Mouse (Mus musculus) intestine, embryonic 14.5 days (tissue): ENCODE results near the gene Btbd11. TPM values are rescaled to one million over a fixed set of nuclear protein-coding genes. Genes with fewer than 3 reads are reported as not detected.

ENCODE experiments used
- ATAC-seq: fragments of 200-750 bp; cut with Nextera tagmentation; replicated peaks from 2 replicates; pipeline ENCODE4 v1.8.0; 2017; ENCODE audit warnings: low read depth, moderate number of reproducible peaks, moderate TSS enrichment, moderate library complexity; ENCODE audit not compliant: low FRiP score, low TSS enrichment
- DNase-seq: peaks from one replicate; pipeline ENCODE4 v3.0.0-alpha.2; 2018; ENCODE audit warnings: low spot score
- H3K27ac ChIP-seq: fragments of 300-500 bp; sonication (generic); 2 replicates; pipeline ENCODE4 v1.5.1; 2014; ENCODE audit warnings: low read depth, mild to moderate bottlenecking, control low read depth
- H3K27me3 ChIP-seq: fragments of 300-500 bp; sonication (generic); replicated peaks from 2 replicates; pipeline ENCODE4 v1.6.1; 2014; ENCODE audit warnings: low read length, control low read depth; ENCODE audit not compliant: control insufficient read depth, insufficient read depth
- H3K36me3 ChIP-seq: fragments of 300-500 bp; sonication (generic); 2 replicates; pipeline ENCODE4 v1.6.1; 2014; ENCODE audit warnings: low read length, control low read depth; ENCODE audit not compliant: control insufficient read depth, insufficient read depth
- H3K4me1 ChIP-seq: fragments of 300-500 bp; sonication (generic); replicated peaks from 2 replicates; pipeline ENCODE4 v1.6.1; 2014; ENCODE audit warnings: low read length, control low read depth, mixed read lengths; ENCODE audit not compliant: control insufficient read depth, insufficient read depth
- H3K4me2 ChIP-seq: fragments of 300-500 bp; sonication (generic); 2 replicates; pipeline ENCODE4 v1.6.1; 2014; ENCODE audit warnings: low read length
- H3K4me3 ChIP-seq: fragments of 300-500 bp; sonication (generic); 2 replicates; pipeline ENCODE4 v1.5.1; 2014; ENCODE audit warnings: low read depth, low read length, control low read depth, mixed read lengths
- H3K9ac ChIP-seq: fragments of 300-500 bp; sonication (generic); 2 replicates; pipeline ENCODE4 v1.6.1; 2014; ENCODE audit warnings: mild to moderate bottlenecking, low read length
- H3K9me3 ChIP-seq: fragments of 300-500 bp; sonication (generic); 2 replicates; pipeline ENCODE4 v1.6.1; 2016; ENCODE audit warnings: low read length, control low read depth; ENCODE audit not compliant: control insufficient read depth
- WGBS: fragments of 180-500 bp; shearing (Covaris S2); extraction: QIAGEN DNeasy Blood & Tissue Kit; methylation state at CpG from one replicate; pipeline ENCODE4 v1.1.7; 2014; 5-methylcytosine and 5-hydroxymethylcytosine counted together
- polyA plus RNA-seq: library from polyadenylated mRNA; unstranded; fragments of >200 nt; fragmentation: Nextera tagmentation; extraction: Ambion mirVana; gene quantifications from 2 replicates; pipeline ENCODE4 v1.2.1, GENCODE M21; 2014

Btbd11 gene
- 1.7 and 2.0 TPM in 2 replicates for polyA plus RNA-seq

DNA sequence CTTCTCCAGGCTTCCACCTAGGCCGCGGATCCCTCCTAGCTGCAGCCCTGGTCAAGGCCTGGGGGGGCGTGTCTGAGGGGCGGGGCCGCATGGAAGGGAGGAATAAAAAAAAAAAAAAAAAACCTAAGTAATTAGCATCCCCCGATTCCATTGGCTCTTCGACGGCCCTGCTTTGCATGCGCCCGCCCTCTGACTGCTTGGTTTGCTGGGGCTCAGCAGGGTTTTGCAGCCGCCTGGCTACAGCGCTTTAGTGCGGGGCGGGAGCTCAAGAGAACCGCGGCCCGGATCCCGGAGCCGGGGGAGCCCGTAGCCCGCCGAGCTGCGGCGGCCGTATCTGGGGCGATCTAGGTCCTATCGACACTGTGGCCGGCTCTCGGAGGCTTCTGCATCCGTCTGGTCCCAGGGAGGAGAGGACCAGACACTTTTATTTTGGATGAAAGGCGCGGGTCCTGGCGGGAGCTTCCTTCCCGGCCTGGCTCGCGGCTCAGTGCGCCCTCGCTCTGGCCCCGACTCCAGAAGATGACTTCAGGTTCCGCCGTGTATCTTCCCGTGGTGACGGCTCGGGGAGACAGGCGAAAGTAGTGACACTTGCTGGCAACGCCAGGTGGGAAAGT is at the start of gene Btbd11:
Btbd11 (plus strand) TSS at position 210 of the 614 bp plus-strand sequence.
- H3K27ac ChIP-seq, result peak within 1 kb of the TSS; percentile 24; the same call in 1 of the 2 replicates
- DNase-seq (peak; percentile 88), ATAC-seq (peak; percentile 96)
- WGBS, result under 1% methylated on average over 46 of the region's 46 CpGs
- H3K27me3 ChIP-seq, result peaks cover 7% of the 10 kb centered on the region; the same call in 1 of the 2 replicates
- H3K4me1 ChIP-seq, result peaks cover 18% of the 10 kb centered on the region; the same call in 1 of the 2 replicates
- H3K9me3 ChIP-seq, result no peaks in the 10 kb centered on the region
- H3K4me3 ChIP-seq, result peak within 1 kb of the TSS; percentile 53
- no peaks in the 10 kb centered on the region for H3K36me3 ChIP-seq
- H3K4me2 ChIP-seq, result peak within 1 kb of the TSS; percentile 100
- H3K9ac ChIP-seq, result peak within 1 kb of the TSS; percentile 37

DNA sequence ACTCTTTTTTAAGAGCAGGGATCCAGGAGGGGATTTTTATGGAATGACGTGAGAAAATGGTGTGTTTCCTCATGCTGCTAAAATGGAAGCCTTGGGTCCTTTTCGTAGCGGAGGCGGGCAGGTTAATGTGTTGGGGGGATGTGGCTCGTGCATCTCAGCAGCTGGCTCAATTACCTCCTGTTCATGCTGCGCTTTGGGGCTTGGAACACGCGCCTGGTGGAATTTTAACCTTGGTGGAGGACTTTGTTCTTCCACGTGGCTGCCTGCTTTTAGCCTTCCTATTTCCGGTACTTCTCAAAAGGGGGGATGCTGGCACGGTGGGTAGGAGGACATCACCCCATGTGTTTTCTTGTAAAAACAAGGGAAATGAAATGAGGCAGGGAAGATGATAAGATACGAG is 47.9 kb upstream of the Btbd11 start:
- DNase-seq, result no peak
- H3K4me2 ChIP-seq, result no peak overlapping the region
- no peaks in the 10 kb centered on the region for H3K27me3 ChIP-seq
- no peak for ATAC-seq
- H3K9me3 ChIP-seq, result peaks cover 4% of the 10 kb centered on the region; the same call in 1 of the 2 replicates
- H3K36me3 ChIP-seq, result no peaks in the 10 kb centered on the region
- 74% methylated on average over 12 of the region's 12 CpGs for WGBS
- H3K4me3 ChIP-seq, result no peak overlapping the region
- H3K4me1 ChIP-seq, result no peaks in the 10 kb centered on the region
- no peak overlapping the region for H3K9ac ChIP-seq
- H3K27ac ChIP-seq, result no peak overlapping the region

GRCm38 (mm10) chr10:85341867-85342266 is 44.7 kb upstream of the Btbd11 start:
- H3K9me3 ChIP-seq, result peaks cover 4% of the 10 kb centered on the region; the same call in 1 of the 2 replicates
- ATAC-seq (no peak), DNase-seq (no peak)
- H3K4me2 ChIP-seq, result no peak overlapping the region
- no peak overlapping the region for H3K27ac ChIP-seq
- no peaks in the 10 kb centered on the region for H3K4me1 ChIP-seq
- no peaks in the 10 kb centered on the region for H3K27me3 ChIP-seq
- H3K9ac ChIP-seq, result no peak overlapping the region
- WGBS, result 86% methylated on average over 1 of the region's 1 CpGs
- no peaks in the 10 kb centered on the region for H3K36me3 ChIP-seq
- no peak overlapping the region for H3K4me3 ChIP-seq

DNA sequence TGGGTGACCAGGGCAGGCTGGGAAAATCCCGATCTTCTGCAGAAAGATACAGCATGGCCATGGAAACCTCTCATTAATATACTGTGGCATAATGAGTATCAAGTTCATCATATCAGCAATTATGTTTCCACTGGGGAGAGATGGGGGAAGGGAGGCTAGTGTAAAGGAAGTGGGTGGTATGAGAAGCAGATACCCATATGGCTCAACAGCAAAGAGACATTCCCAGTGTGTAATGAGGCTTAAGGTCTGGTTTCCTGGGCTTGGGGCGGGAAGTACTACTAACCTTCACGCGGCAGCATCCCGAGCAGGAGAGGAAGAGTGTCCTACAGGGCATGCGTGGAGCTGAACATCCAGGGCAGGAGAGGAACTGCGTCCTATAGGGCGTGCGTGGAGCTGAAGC is 39.4 kb upstream of the Btbd11 start:
- no peak overlapping the region for H3K4me3 ChIP-seq

DNA sequence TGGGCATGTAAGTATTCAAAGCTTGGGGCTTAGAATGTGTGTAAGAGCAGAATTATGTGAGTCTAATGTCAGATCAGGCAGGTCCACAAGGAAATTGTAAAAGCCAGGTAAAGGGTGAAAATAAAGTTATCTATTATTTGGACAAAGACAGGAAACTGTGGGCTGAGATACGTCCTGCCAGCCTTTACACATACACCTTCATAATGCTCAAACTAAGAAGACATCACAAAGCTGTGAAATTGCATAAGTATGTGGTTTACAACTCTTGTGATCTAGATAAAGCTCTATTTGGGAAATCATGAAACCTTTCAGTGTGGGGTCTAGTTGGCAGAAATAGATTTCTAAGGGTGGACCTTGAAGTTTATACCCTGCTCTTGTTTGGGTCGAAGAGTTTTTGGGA is 34.1 kb upstream of the Btbd11 start:
- H3K9ac ChIP-seq, result no peak overlapping the region
- no peaks in the 10 kb centered on the region for H3K36me3 ChIP-seq
- 59% methylated on average over 2 of the region's 2 CpGs for WGBS
- H3K27me3 ChIP-seq, result no peaks in the 10 kb centered on the region
- no peak overlapping the region for H3K4me2 ChIP-seq
- H3K9me3 ChIP-seq, result no peaks in the 10 kb centered on the region
- H3K4me1 ChIP-seq, result no peaks in the 10 kb centered on the region
- H3K4me3 ChIP-seq, result no peak overlapping the region
- DNase-seq (no peak), ATAC-seq (no peak)
- H3K27ac ChIP-seq, result no peak overlapping the region

More for the DNA sequence above, 39.4 kb upstream of the Btbd11 start:
- Histone ChIP-seq H3K36me3 (no peaks in the 10 kb centered on the region), H3K27ac (no peak overlapping the region), H3K27me3 (no peaks in the 10 kb centered on the region), H3K9ac (no peak overlapping the region), H3K4me1 (no peaks in the 10 kb centered on the region), H3K4me2 (no peak overlapping the region), H3K9me3 (no peaks in the 10 kb centered on the region)
- ATAC-seq, result no peak
- WGBS, result 85% methylated on average over 9 of the region's 9 CpGs
- no peak for DNase-seq

DNA sequence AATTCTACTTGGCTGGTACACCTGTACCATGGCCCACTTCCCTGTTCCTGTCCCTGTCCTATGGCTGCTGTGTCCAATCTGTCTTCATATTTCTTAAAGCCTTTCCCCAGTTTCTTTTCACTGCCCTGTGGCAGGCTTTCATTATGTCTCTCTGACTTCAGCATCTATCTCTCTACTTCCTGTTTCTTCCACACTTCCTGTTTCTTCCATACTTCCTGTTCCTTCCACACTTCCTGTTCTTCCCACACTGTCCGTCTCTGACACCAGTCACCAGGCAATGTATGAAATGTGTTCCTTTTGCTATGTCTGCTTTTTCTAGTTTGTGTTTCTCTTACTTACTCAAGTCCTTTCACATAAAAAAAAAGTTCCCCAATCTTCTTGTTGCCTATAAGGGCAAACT is 32.3 kb upstream of the Btbd11 start:
- Histone ChIP-seq H3K27me3 (no peaks in the 10 kb centered on the region), H3K4me1 (no peaks in the 10 kb centered on the region), H3K36me3 (no peaks in the 10 kb centered on the region), H3K4me3 (no peak overlapping the region), H3K27ac (no peak overlapping the region), H3K9ac (no peak overlapping the region), H3K9me3 (no peaks in the 10 kb centered on the region), H3K4me2 (no peak overlapping the region)
- DNase-seq (no peak), ATAC-seq (no peak)
- 76% methylated on average over 1 of the region's 1 CpGs for WGBS

- WGBS, result 87% methylated on average over 3 of the region's 3 CpGs
- Histone ChIP-seq H3K27ac (no peak overlapping the region), H3K4me1 (no peaks in the 10 kb centered on the region), H3K9me3 (no peaks in the 10 kb centered on the region), H3K4me3 (no peak overlapping the region), H3K9ac (no peak overlapping the region), H3K36me3 (no peaks in the 10 kb centered on the region), H3K4me2 (no peak overlapping the region), H3K27me3 (no peaks in the 10 kb centered on the region)
- DNase-seq (no peak), ATAC-seq (no peak)
Observed at GRCm38 (mm10) chr10:85359501-85360066, 27.0 kb upstream of the Btbd11 start.

DNA sequence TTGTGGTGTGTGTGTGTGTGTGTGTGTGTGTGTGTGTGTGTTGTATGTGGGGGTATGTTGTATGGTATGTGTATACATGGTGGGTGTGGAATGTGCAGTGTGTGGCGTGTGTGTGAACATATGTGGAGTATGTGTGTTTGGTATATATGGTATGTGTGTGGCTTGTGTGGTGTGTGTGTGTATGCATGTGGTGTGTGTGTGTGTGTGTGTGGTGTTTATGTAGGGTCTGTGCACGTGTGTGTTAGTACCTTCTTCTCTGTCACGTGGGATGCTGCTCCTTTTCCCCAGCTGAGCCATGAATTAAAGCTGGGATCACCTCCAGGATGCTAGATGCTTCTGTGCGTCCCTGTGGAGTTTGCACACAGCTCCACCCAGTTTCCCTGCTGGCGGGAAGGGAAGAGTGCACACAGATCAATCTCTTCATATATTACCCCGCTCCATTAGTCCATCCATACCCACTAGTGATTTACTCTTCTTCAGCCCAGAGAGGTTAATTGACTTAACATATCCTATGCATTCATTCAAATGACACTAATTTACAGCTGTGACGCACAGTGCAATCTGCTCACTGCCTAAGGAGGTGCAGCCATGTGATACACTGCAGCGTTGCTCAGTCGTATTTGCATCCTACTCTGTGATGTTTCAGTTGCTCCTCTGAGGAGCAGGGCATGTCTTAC is 23.7 kb upstream of the Btbd11 start:
- H3K9ac ChIP-seq, result no peak overlapping the region
- no peaks in the 10 kb centered on the region for H3K36me3 ChIP-seq
- no peak overlapping the region for H3K4me3 ChIP-seq
- no peak for ATAC-seq
- no peaks in the 10 kb centered on the region for H3K4me1 ChIP-seq
- H3K27me3 ChIP-seq, result no peaks in the 10 kb centered on the region
- WGBS, result 63% methylated on average over 9 of the region's 9 CpGs
- H3K9me3 ChIP-seq, result no peaks in the 10 kb centered on the region
- DNase-seq, result no peak
- no peak overlapping the region for H3K4me2 ChIP-seq
- no peak overlapping the region for H3K27ac ChIP-seq
